Mouse (Mus musculus) hindbrain, embryonic 15.5 days (tissue): Measurements from ENCODE around the gene Galr3. TPM values are rescaled to one million over a fixed set of nuclear protein-coding genes. Genes with fewer than 3 reads are reported as not detected.

Experiments
- ATAC-seq: fragments of 200-750 bp; cut with Nextera tagmentation; 2 replicates; pipeline ENCODE4 v1.8.0; 2017; ENCODE audit warnings: low read depth, moderate number of reproducible peaks, moderate TSS enrichment; ENCODE audit not compliant: low FRiP score
- H3K27ac ChIP-seq: fragments of 300-500 bp; sonication (generic); replicated peaks from 2 replicates; pipeline ENCODE4 v1.5.1; 2015; ENCODE audit warnings: mild to moderate bottlenecking, inconsistent platforms
- H3K27me3 ChIP-seq: fragments of 300-500 bp; sonication (generic); 2 replicates; pipeline ENCODE4 v1.6.1; 2015; ENCODE audit warnings: control low read depth, inconsistent platforms
- H3K36me3 ChIP-seq: fragments of 300-500 bp; sonication (generic); 2 replicates; pipeline ENCODE4 v1.6.1; 2015; ENCODE audit warnings: control low read depth, inconsistent platforms
- H3K4me1 ChIP-seq: fragments of 300-500 bp; sonication (generic); replicated peaks from 2 replicates; pipeline ENCODE4 v1.6.1; 2015; ENCODE audit warnings: control low read depth, inconsistent platforms
- H3K4me2 ChIP-seq: fragments of 300-500 bp; sonication (generic); 2 replicates; pipeline ENCODE4 v1.6.1; 2015; ENCODE audit warnings: moderate library complexity, mild to moderate bottlenecking, inconsistent platforms
- H3K4me3 ChIP-seq: fragments of 300-500 bp; sonication (generic); 2 replicates; pipeline ENCODE4 v1.5.1; 2015; ENCODE audit warnings: mild to moderate bottlenecking, inconsistent platforms
- H3K9ac ChIP-seq: fragments of 300-500 bp; sonication (generic); 2 replicates; pipeline ENCODE4 v1.6.1; 2015; ENCODE audit warnings: inconsistent platforms
- H3K9me3 ChIP-seq: fragments of 300-500 bp; sonication (generic); 2 replicates; pipeline ENCODE4 v1.6.1; 2016; ENCODE audit warnings: control low read depth, inconsistent platforms
- WGBS: fragments of 180-500 bp; shearing (Covaris S2); methylation state at CpG from one replicate; pipeline ENCODE4 v1.1.7; 2015; 5-methylcytosine and 5-hydroxymethylcytosine counted together
- polyA plus RNA-seq: library from polyadenylated mRNA; unstranded; fragments of >200 nt; fragmentation: Nextera tagmentation; extraction: Ambion mirVana; gene quantifications from 2 replicates; pipeline ENCODE4 v1.2.1, GENCODE M21; 2015

Galr3 gene
- 0.13 and 0.38 TPM in 2 replicates for polyA plus RNA-seq

GRCm38 (mm10) chr15:79041585-79041984, at the start of gene Galr3:
Galr3 (plus strand) TSS chr15:79041885.
- Histone ChIP-seq H3K27me3 (peaks cover 33% of the 10 kb centered on the region), H3K4me1 (peaks cover 38% of the 10 kb centered on the region), H3K36me3 (no peaks in the 10 kb centered on the region), H3K4me3 (peak within 1 kb of the TSS; percentile 51), H3K9ac (peak within 1 kb of the TSS; percentile 48), H3K9me3 (no peaks in the 10 kb centered on the region), H3K27ac (peak within 1 kb of the TSS; percentile 43), H3K4me2 (peak within 1 kb of the TSS; percentile 74)
- 79% methylated on average over 6 of the region's 6 CpGs for WGBS
- no peak for ATAC-seq

- H3K9me3 ChIP-seq = no peaks in the 10 kb centered on the region
- WGBS = 92% methylated on average over 7 of the region's 7 CpGs
- H3K4me3 ChIP-seq = no peak overlapping the region
- H3K9ac ChIP-seq = no peak overlapping the region
- ATAC-seq = no peak
- no peak overlapping the region for H3K4me2 ChIP-seq
- peaks cover 9% of the 10 kb centered on the region for H3K4me1 ChIP-seq
- no peak overlapping the region for H3K27ac ChIP-seq
- H3K36me3 ChIP-seq = peaks cover 43% of the 10 kb centered on the region
- H3K27me3 ChIP-seq = no peaks in the 10 kb centered on the region
Measured at GRCm38 (mm10) chr15:78992235-78992634, 49.5 kb upstream of the Galr3 start.

DNA sequence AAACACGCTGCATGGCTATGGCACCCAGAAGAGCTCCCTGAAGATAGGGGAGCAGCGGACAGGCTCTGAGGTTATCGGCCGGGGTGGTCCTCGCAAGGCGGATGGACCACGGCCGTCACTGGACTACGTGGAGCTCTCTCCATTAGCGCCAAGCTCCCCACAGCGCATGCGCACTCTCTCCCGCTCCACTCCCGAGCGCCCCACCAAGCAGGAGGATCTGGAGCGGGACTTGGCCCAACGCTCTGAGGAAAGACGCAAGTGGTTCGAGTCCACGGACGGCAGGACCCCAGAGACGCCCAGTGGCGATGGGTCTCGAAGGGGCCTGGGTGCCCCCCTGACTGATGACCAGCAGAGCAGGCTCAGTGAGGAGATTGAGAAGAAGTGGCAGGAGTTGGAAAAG, 48.8 kb upstream of the Galr3 start:
- no peak overlapping the region for H3K27ac ChIP-seq
- H3K4me1 ChIP-seq = peaks cover 2% of the 10 kb centered on the region
- WGBS = 96% methylated on average over 24 of the region's 24 CpGs

GRCm38 (mm10) chr15:78995916-78996315, 45.8 kb upstream of the Galr3 start:
- H3K36me3 ChIP-seq = peaks cover 47% of the 10 kb centered on the region

More for the DNA sequence above, 48.8 kb upstream of the Galr3 start:
- Histone ChIP-seq H3K9ac (no peak overlapping the region), H3K9me3 (no peaks in the 10 kb centered on the region), H3K4me3 (no peak overlapping the region), H3K27me3 (no peaks in the 10 kb centered on the region), H3K4me2 (no peak overlapping the region), H3K36me3 (peaks cover 43% of the 10 kb centered on the region)
- no peak for ATAC-seq

DNA sequence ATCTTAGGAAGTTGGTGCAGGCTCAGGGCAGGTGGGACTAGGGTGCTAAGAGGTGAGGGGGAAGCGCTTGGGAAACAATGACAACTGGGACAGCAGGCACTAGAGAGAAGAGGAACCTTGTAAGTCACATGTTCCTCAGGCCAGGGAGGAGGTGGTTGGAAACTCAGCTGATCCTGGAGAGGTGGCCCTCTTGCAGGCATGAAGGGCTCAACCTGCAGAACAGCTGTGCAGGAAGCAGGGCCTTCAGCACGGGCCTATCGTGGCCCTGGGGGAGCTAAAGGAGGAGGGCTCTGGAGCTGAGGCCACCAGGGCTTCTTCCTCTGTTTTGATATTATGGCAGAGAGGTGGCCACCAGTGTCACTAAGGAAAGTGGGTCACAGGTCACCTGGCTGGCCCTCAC, 45.0 kb upstream of the Galr3 start:
- no peak for ATAC-seq
- Histone ChIP-seq H3K4me2 (no peak overlapping the region), H3K27ac (no peak overlapping the region), H3K9me3 (no peaks in the 10 kb centered on the region), H3K4me1 (no peaks in the 10 kb centered on the region), H3K36me3 (peaks cover 47% of the 10 kb centered on the region), H3K27me3 (no peaks in the 10 kb centered on the region), H3K9ac (no peak overlapping the region), H3K4me3 (no peak overlapping the region)
- 86% methylated on average over 3 of the region's 3 CpGs for WGBS

More at GRCm38 (mm10) chr15:78995916-78996315, 45.8 kb upstream of the Galr3 start:
- Histone ChIP-seq H3K27ac (no peak overlapping the region), H3K9ac (no peak overlapping the region), H3K4me3 (no peak overlapping the region), H3K9me3 (no peaks in the 10 kb centered on the region), H3K4me2 (no peak overlapping the region), H3K27me3 (no peaks in the 10 kb centered on the region), H3K4me1 (no peaks in the 10 kb centered on the region)
- no peak for ATAC-seq
- WGBS = 95% methylated on average over 4 of the region's 4 CpGs

DNA sequence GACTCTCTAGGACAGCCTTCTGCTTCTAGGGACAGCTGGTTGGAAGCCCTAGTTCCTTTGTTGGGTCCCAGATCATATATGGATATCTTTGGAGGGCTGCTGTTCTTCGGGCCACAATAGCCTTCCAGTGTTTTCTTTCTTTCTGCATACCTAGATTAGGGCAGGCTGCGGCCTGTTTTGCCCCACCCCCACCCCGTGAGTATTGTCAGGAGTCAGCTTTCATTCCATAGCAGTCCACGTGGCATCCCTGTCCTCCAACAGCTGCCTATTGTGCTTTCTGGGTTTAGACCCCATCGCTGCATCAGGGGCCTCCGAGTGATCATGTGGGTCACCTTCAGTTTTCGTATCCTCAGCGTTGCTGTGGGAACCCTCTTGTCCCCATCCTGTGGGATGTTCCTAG, 43.3 kb upstream of the Galr3 start:
- WGBS = 63% methylated on average over 8 of the region's 8 CpGs
- no peak overlapping the region for H3K9ac ChIP-seq

GRCm38 (mm10) chr15:78999586-78999985, 42.1 kb upstream of the Galr3 start:
- no peak for ATAC-seq
- WGBS = 85% methylated on average over 11 of the region's 11 CpGs
- Histone ChIP-seq H3K4me2 (no peak overlapping the region), H3K4me3 (no peak overlapping the region), H3K9ac (no peak overlapping the region), H3K27ac (no peak overlapping the region), H3K27me3 (no peaks in the 10 kb centered on the region), H3K9me3 (no peaks in the 10 kb centered on the region), H3K4me1 (no peaks in the 10 kb centered on the region), H3K36me3 (peaks cover 40% of the 10 kb centered on the region)

More for the DNA sequence above, 43.3 kb upstream of the Galr3 start:
- no peaks in the 10 kb centered on the region for H3K4me1 ChIP-seq
- no peak for ATAC-seq
- no peaks in the 10 kb centered on the region for H3K27me3 ChIP-seq
- no peak overlapping the region for H3K27ac ChIP-seq
- no peak overlapping the region for H3K4me2 ChIP-seq
- no peak overlapping the region for H3K4me3 ChIP-seq
- peaks cover 42% of the 10 kb centered on the region for H3K36me3 ChIP-seq
- no peaks in the 10 kb centered on the region for H3K9me3 ChIP-seq

GRCm38 (mm10) chr15:79000357-79000791, 41.3 kb upstream of the Galr3 start:
- WGBS = 72% methylated on average over 7 of the region's 7 CpGs
- peaks cover 37% of the 10 kb centered on the region for H3K36me3 ChIP-seq
- H3K4me3 ChIP-seq = no peak overlapping the region
- H3K27ac ChIP-seq = no peak overlapping the region
- no peaks in the 10 kb centered on the region for H3K4me1 ChIP-seq
- H3K9ac ChIP-seq = no peak overlapping the region
- H3K27me3 ChIP-seq = no peaks in the 10 kb centered on the region
- ATAC-seq = peak; percentile 21; the same call in 1 of the 2 replicates
- no peak overlapping the region for H3K4me2 ChIP-seq
- no peaks in the 10 kb centered on the region for H3K9me3 ChIP-seq

GRCm38 (mm10) chr15:79001559-79001958, 40.1 kb upstream of the Galr3 start:
- WGBS = 86% methylated on average over 5 of the region's 5 CpGs
- no peak overlapping the region for H3K4me2 ChIP-seq
- H3K27ac ChIP-seq = no peak overlapping the region
- H3K4me1 ChIP-seq = no peaks in the 10 kb centered on the region
- H3K9ac ChIP-seq = no peak overlapping the region
- no peak overlapping the region for H3K4me3 ChIP-seq
- H3K9me3 ChIP-seq = no peaks in the 10 kb centered on the region
- H3K27me3 ChIP-seq = no peaks in the 10 kb centered on the region
- ATAC-seq = no peak
- peaks cover 40% of the 10 kb centered on the region for H3K36me3 ChIP-seq

- Histone ChIP-seq H3K9ac (no peak overlapping the region), H3K27ac (no peak overlapping the region), H3K4me2 (no peak overlapping the region), H3K27me3 (no peaks in the 10 kb centered on the region), H3K4me1 (no peaks in the 10 kb centered on the region), H3K36me3 (peaks cover 41% of the 10 kb centered on the region), H3K4me3 (no peak overlapping the region), H3K9me3 (no peaks in the 10 kb centered on the region)
- ATAC-seq = no peak
- WGBS = 57% methylated on average over 19 of the region's 19 CpGs
Measured at GRCm38 (mm10) chr15:79002036-79002435, 39.6 kb upstream of the Galr3 start.

GRCm38 (mm10) chr15:79003079-79003478, 38.6 kb upstream of the Galr3 start:
- WGBS = 94% methylated on average over 3 of the region's 3 CpGs
- ATAC-seq = no peak
- H3K27me3 ChIP-seq = no peaks in the 10 kb centered on the region
- no peak overlapping the region for H3K4me3 ChIP-seq
- no peak overlapping the region for H3K4me2 ChIP-seq
- peaks cover 41% of the 10 kb centered on the region for H3K36me3 ChIP-seq
- H3K4me1 ChIP-seq = no peaks in the 10 kb centered on the region
- no peaks in the 10 kb centered on the region for H3K9me3 ChIP-seq
- H3K27ac ChIP-seq = no peak overlapping the region
- no peak overlapping the region for H3K9ac ChIP-seq

- Histone ChIP-seq H3K9ac (no peak overlapping the region), H3K27me3 (no peaks in the 10 kb centered on the region), H3K4me1 (no peaks in the 10 kb centered on the region), H3K4me2 (no peak overlapping the region), H3K4me3 (no peak overlapping the region), H3K36me3 (peaks cover 39% of the 10 kb centered on the region), H3K9me3 (no peaks in the 10 kb centered on the region), H3K27ac (no peak overlapping the region)
- ATAC-seq = no peak
- 91% methylated on average over 9 of the region's 9 CpGs for WGBS
Measured at GRCm38 (mm10) chr15:79005581-79005980, 36.1 kb upstream of the Galr3 start.

DNA sequence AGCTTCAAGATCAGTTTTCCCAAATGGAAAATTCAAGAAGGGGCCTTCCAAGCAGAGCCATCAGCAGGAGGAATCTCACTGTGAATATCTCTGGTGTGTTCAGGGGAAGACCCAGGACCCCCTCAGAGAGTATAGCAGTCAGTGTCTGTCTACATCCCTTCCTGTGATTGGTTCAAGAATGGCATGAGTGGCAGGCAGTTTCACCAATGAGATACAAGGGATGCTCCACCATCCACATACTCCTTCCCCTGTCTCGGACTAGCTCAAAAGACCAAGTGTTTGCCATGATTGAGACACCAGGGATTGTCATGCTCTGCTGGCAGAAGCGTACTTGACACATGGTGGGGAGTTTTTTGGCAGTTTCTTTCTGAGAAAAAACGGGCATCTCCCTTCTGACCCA, 35.0 kb upstream of the Galr3 start:
- H3K36me3 ChIP-seq = peaks cover 29% of the 10 kb centered on the region
- WGBS = 60% methylated on average over 3 of the region's 3 CpGs
- no peak overlapping the region for H3K27ac ChIP-seq
- H3K27me3 ChIP-seq = no peaks in the 10 kb centered on the region
- no peak overlapping the region for H3K4me3 ChIP-seq
- no peaks in the 10 kb centered on the region for H3K4me1 ChIP-seq
- H3K9ac ChIP-seq = no peak overlapping the region
- ATAC-seq = no peak
- H3K9me3 ChIP-seq = no peaks in the 10 kb centered on the region
- H3K4me2 ChIP-seq = no peak overlapping the region
